Mouse (Mus musculus): ENCODE measurements at regions not wholly inside any gene's neighbourhood (a gene's known extent, or its start where the extent isn't known, plus 50 kb on each side); places are given as distances from the start of the nearest gene placed in this dataset.

DNA sequence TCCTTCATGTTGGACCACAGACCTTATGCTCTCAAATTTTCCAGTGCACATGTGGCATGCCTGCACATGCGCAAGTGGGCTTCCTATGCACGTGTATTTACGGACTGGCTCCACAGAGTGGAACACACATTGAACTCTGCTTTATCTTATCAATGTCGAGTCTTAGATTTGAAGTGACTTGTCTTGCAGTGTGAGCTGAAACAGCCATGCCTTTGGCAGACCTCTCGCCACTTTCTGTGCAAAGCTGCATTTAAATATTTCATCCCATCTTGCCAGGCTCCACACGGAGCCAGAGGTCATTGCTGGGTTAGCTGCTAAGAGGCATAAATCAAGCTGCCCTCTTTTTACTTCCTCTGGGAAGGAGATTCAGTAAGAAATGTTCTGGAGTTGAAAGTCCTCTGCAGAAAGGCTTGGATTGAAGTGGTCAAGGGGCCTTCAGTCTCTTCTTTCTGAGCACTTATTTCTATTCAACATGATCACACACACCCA is 248.4 kb downstream of the Eipr1 start:
- Histone ChIP-seq H3K9me3 (replicated peaks; ENCODE audit: insufficient read depth, low read length) (no peaks in the 10 kb centered on the region), H3K9ac (ENCODE audit: control insufficient read depth, low read depth, low read length, poor library complexity, severe bottlenecking) (no peak overlapping the region), H3K36me3 (ENCODE audit: control insufficient read depth in 1 of 2, insufficient read depth in 2 of 2, low read length in 2 of 2) (no peaks in the 10 kb centered on the region), H3K27ac (ENCODE audit: control insufficient read depth, low read depth, low read length) (no peak overlapping the region), H3K4me1 (ENCODE audit: control insufficient read depth in 1 of 2, insufficient read depth in 2 of 2, low read length in 2 of 2) (no peaks in the 10 kb centered on the region), H3K27me3 (ENCODE audit: control insufficient read depth in 1 of 2, insufficient read depth in 2 of 2, low read length in 2 of 2) (no peaks in the 10 kb centered on the region), H3K4me3 (ENCODE audit: control insufficient read depth in 1 of 2, insufficient read depth in 1 of 2, low read depth in 2 of 2, low read length in 2 of 2) (no peak overlapping the region), H3K79me2 (ENCODE audit: control insufficient read depth, insufficient read depth, low read length, poor library complexity) (no peaks in the 10 kb centered on the region)
- DNase-seq (ENCODE audit: low read depth, low spot score), result no peak
- TF ChIP-seq USF2 (IDR thresholded peaks at IDR 0.05; ENCODE audit: borderline replicate concordance in 1 of 2, insufficient read depth in 1 of 2, low read depth in 1 of 2, low read length in 2 of 2) (no peak), EP300 (IDR thresholded peaks at IDR 0.05; ENCODE audit: low read depth in 1 of 2, low read length in 2 of 2) (no peak), POLR2AphosphoS5 (IDR thresholded peaks at IDR 0.05; ENCODE audit: borderline replicate concordance, low read depth, low read length) (no peak), ZNF384 (IDR thresholded peaks at IDR 0.05; ENCODE audit: low read depth, low read length) (no peak), CTCF (IDR thresholded peaks at IDR 0.05 in 2 of 3, conservative IDR thresholded peaks at IDR 0.05 in 1 of 3; ENCODE audit: control insufficient read depth in 1 of 3, insufficient read depth in 1 of 3, low read depth in 2 of 3, low read length in 3 of 3, poor library complexity in 1 of 3, severe bottlenecking in 1 of 3) (no peak), RAD21 (IDR thresholded peaks at IDR 0.05; ENCODE audit: low read depth, low read length) (no peak), POLR2AphosphoS2 (IDR thresholded peaks at IDR 0.05; ENCODE audit: low read length) (no peak)

DNA sequence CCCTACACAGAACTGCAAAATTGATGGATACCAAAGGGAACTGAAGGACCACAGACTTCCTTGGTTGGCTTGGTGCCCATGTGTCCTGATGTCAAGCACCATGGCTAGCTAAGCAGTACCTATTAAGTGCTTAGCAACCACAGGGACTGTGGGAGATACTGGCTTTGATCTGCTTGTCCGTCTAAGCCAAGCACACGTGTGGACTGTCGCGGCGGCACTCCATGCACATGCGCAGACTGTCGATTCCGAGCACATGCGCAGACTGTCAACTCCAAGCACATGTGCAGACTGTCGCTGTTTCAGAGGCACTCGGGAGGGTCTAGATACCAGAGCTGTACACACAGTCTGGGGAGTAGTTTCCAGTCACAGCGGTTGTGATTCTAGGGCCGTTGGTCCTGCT is 252.9 kb downstream of the Eipr1 start:
- Histone ChIP-seq H3K36me3 (ENCODE audit: control insufficient read depth in 1 of 2, insufficient read depth in 2 of 2, low read length in 2 of 2) (no peaks in the 10 kb centered on the region), H3K79me2 (ENCODE audit: control insufficient read depth, insufficient read depth, low read length, poor library complexity) (no peaks in the 10 kb centered on the region), H3K9me3 (replicated peaks; ENCODE audit: insufficient read depth, low read length) (no peaks in the 10 kb centered on the region), H3K27me3 (ENCODE audit: control insufficient read depth in 1 of 2, insufficient read depth in 2 of 2, low read length in 2 of 2) (no peaks in the 10 kb centered on the region), H3K9ac (ENCODE audit: control insufficient read depth, low read depth, low read length, poor library complexity, severe bottlenecking) (no peak overlapping the region), H3K27ac (ENCODE audit: control insufficient read depth, low read depth, low read length) (no peak overlapping the region), H3K4me1 (ENCODE audit: control insufficient read depth in 1 of 2, insufficient read depth in 2 of 2, low read length in 2 of 2) (no peaks in the 10 kb centered on the region), H3K4me3 (ENCODE audit: control insufficient read depth in 1 of 2, insufficient read depth in 1 of 2, low read depth in 2 of 2, low read length in 2 of 2) (no peak overlapping the region)
- TF ChIP-seq BHLHE40 (IDR thresholded peaks at IDR 0.05; ENCODE audit: borderline replicate concordance, low read depth, low read length) (no peak), SMC3 (IDR thresholded peaks at IDR 0.05; ENCODE audit: low read depth, low read length) (no peak), MAX (IDR thresholded peaks at IDR 0.05; ENCODE audit: low read length) (no peak), GATA1 (IDR thresholded peaks at IDR 0.05; ENCODE audit: low read depth, low read length) (no peak), MEF2A (IDR thresholded peaks at IDR 0.05; ENCODE audit: extremely low read depth, insufficient replicate concordance, low read depth, low read length, poor library complexity, severe bottlenecking) (no peak), CHD2 (IDR thresholded peaks at IDR 0.05; ENCODE audit: low read length) (no peak), CTCF (IDR thresholded peaks at IDR 0.05 in 2 of 3, conservative IDR thresholded peaks at IDR 0.05 in 1 of 3; ENCODE audit: control insufficient read depth in 1 of 3, insufficient read depth in 1 of 3, low read depth in 2 of 3, low read length in 3 of 3, poor library complexity in 1 of 3, severe bottlenecking in 1 of 3) (no peak), POLR2AphosphoS2 (IDR thresholded peaks at IDR 0.05; ENCODE audit: low read length) (no peak)
- no peak for DNase-seq (ENCODE audit: low read depth, low spot score)

DNA sequence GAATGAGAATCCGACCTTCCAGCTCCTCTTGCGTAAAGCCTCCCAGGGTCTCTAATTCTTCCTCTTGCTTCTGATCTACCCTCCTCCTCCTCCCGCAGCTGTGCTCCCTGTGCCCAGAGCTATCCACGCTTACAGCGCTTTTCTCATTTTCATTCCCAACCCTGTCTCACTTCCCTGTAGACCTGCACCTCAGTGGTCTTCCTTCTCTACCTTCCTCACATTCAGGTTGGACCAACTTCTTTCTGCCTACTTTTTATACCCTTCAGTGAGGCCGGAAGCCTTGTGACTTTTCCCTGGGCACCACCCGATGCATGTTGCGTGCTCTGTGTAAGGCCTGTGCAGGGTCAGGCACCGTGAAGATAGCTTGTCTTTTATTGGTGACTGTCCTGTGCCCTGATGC is 263.0 kb downstream of the Eipr1 start:
- Histone ChIP-seq H3K4me1 (ENCODE audit: control insufficient read depth in 1 of 2, insufficient read depth in 2 of 2, low read length in 2 of 2) (no peaks in the 10 kb centered on the region), H3K27ac (ENCODE audit: control insufficient read depth, low read depth, low read length) (no peak overlapping the region), H3K4me3 (ENCODE audit: control insufficient read depth in 1 of 2, insufficient read depth in 1 of 2, low read depth in 2 of 2, low read length in 2 of 2) (no peak overlapping the region), H3K9me3 (replicated peaks; ENCODE audit: insufficient read depth, low read length) (no peaks in the 10 kb centered on the region), H3K9ac (ENCODE audit: control insufficient read depth, low read depth, low read length, poor library complexity, severe bottlenecking) (no peak overlapping the region), H3K27me3 (ENCODE audit: control insufficient read depth in 1 of 2, insufficient read depth in 2 of 2, low read length in 2 of 2) (no peaks in the 10 kb centered on the region; a peak in 1 of 4 replicates), H3K79me2 (ENCODE audit: control insufficient read depth, insufficient read depth, low read length, poor library complexity) (no peaks in the 10 kb centered on the region), H3K36me3 (ENCODE audit: control insufficient read depth in 1 of 2, insufficient read depth in 2 of 2, low read length in 2 of 2) (no peaks in the 10 kb centered on the region)
- TF ChIP-seq GATA1 (IDR thresholded peaks at IDR 0.05; ENCODE audit: low read depth, low read length), result no peak
- no peak for TF ChIP-seq MYB (IDR thresholded peaks at IDR 0.05; ENCODE audit: low read depth, low read length)
- TF ChIP-seq MAFK (IDR thresholded peaks at IDR 0.05; ENCODE audit: borderline replicate concordance, low read depth, low read length), result no peak
- TF ChIP-seq SIN3A (IDR thresholded peaks at IDR 0.05; ENCODE audit: low read length), result no peak
- no peak for TF ChIP-seq UBTF (IDR thresholded peaks at IDR 0.05; ENCODE audit: borderline replicate concordance, insufficient read depth, low read depth, low read length)
- TF ChIP-seq CHD1 (IDR thresholded peaks at IDR 0.05; ENCODE audit: low read depth, low read length), result no peak
- TF ChIP-seq MXI1 (IDR thresholded peaks at IDR 0.05; ENCODE audit: low read depth, low read length), result no peak
- TF ChIP-seq BHLHE40 (IDR thresholded peaks at IDR 0.05; ENCODE audit: borderline replicate concordance, low read depth, low read length), result no peak
- no peak for TF ChIP-seq CTCF (IDR thresholded peaks at IDR 0.05 in 2 of 3, conservative IDR thresholded peaks at IDR 0.05 in 1 of 3; ENCODE audit: control insufficient read depth in 1 of 3, insufficient read depth in 1 of 3, low read depth in 2 of 3, low read length in 3 of 3, poor library complexity in 1 of 3, severe bottlenecking in 1 of 3)
- TF ChIP-seq KAT2A (conservative IDR thresholded peaks at IDR 0.05; ENCODE audit: low read depth, low read length), result no peak
- no peak for TF ChIP-seq JUND (IDR thresholded peaks at IDR 0.05; ENCODE audit: low read depth, low read length)
- no peak for TF ChIP-seq ZMIZ1 (IDR thresholded peaks at IDR 0.05; ENCODE audit: low read depth, low read length)
- no peak for DNase-seq (ENCODE audit: low read depth, low spot score)

All from MEL (cell line).